Mouse (Mus musculus) heart, adult 11 months (tissue): ENCODE results near the gene Coq10b.

Source experiments
- DNase-seq: peaks from one replicate; pipeline ENCODE4 v3.0.0; 2022

Gene Coq10b

DNA sequence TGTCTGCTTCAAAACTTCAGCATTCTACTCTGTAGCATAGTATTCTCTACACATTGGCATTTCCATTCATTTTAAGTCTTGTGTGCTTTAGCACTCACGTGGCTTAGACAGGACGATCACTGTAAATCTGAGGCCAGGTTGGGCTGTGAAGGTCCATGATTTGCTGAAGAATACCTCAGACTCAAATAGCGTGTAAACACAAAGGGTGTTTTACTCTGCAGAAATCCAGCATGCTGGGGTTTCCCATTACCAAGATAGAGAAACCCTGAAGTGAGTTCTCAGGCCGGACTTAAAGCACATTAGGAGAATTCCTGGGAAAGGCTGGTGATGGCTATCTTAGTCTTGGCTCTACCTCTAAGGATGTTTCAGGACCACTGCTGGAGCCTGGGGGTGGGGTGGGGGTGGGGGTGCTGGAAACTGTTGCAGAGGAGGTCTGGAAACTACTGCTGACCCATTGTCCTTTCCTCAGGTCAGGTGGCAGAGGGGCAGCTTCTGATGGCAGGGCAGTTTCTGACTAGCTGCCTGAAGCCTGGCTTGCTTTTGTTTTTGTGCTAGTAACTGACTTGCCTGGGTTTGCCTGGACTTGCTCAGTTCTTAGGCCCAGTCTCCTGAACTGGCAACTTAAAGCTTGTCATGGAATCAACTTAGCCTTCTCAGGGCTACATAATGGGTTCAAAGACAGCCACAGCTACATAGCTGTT lies 56.6 kb downstream of the Coq10b start:
- DNase-seq: peak; percentile 63
